Mouse (Mus musculus): ENCODE results near the gene Gm10487. TPM values are rescaled to one million over a fixed set of nuclear protein-coding genes. Genes with fewer than 3 reads are reported as not detected.

Gene Gm10487
- polyA plus RNA-seq (2017; shearing (Covaris generic)): not detected

DNA sequence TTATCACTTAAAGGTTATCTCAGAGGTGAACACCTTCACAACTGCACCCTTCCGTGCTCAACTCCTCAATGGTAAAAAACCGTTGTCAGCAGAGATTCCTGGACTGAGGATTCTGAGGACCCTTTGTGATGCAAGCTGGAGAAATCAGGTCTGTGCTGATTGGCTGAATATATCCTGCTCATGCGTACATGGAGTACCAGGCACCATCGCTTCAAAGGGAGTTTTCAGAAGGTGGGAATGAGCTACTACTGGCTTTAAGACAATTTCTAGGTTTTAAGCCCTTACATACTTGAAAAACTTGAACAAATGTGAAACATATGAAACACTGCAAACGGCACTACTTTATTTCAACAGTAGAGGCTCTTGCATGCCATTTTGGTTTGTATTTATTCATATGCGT, at the start of gene Gm10487:
Gene Gm10487 (minus strand): TSS at position 101 of the 400 bp plus-strand sequence.

